Mouse (Mus musculus) kidney, adult 10 weeks (tissue): ENCODE results near the gene Olfr679. TPM values are rescaled to one million over a fixed set of nuclear protein-coding genes. Genes with fewer than 3 reads are reported as not detected.

Experiments used
- polyA plus RNA-seq: library from polyadenylated mRNA; stranded (reverse); fragments of 350-450 nt; fragmentation: Illumina TruSeq; extraction: RNeasy Lipid Tissue Mini Kit (QIAGEN cat#74804); gene quantifications from one replicate; pipeline ENCODE4 v1.2.3, GENCODE M21; 2014; ENCODE audit warnings: low read depth, low replicate concordance

Gene Olfr679
- polyA plus RNA-seq = not detected

DNA sequence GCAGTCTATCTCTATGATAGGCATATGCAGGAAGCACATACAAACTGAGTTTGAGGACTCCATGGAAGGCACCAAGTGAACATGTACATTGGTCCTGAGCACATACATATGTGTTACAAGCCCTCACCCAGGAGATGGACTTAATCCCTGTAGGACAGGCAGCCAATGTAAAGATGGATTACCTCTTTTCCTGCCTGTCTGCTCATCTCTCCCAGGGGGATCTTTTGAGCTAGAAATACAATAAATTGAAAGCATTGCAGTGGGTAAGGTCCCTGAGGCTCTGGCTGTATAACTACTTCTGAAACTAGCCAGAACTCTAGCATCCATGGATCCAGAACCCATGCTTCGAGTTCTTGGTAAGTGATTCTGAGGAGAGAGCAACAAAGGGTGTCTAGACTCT is at the start of gene Olfr679:
TSS of gene Olfr679 (plus strand) at position 301 of the 400 bp plus-strand sequence.

DNA sequence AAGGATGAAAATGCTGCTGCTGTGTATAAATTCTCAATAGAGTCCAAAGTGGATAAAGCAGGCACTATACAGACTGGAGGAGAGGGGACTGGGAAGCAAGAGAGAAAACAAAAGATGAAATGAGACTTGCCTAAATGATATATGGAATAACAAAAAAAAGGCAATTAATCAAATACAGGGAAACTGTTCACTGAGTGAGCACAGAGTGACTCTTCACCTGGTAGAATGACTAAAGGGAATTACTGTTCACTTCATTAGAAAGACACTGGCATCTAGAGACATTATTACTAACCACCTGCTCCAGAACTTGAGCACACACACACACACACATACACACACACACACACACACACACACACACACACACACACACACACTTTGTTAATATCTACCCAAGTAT is 48.6 kb upstream of the Olfr679 start, which contains the start of gene Olfr676:
TSS of gene Olfr676 (plus strand) at position 301 of the 400 bp plus-strand sequence.

DNA sequence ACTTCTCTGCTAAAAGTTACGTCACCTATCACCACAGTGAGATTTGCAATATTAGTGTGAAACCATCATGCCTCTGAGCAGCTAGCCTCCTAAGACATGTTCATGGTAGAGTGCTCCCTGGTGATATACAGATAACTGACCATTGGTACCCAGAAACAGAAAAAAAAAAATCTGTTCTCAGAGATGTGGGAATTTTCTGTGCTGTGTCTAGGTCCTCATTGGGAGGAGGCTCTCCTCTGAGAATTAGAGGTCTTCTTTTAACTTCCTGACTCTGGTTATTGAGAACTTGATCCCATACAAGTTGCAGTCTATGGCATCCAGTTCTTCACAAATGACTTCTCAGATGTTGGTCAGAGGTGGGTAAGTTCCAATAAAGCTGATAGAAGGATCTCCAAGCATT is 16.8 kb upstream of the Olfr679 start, which contains the start of gene Olfr678:
TSS of gene Olfr678 (plus strand) at position 301 of the 400 bp plus-strand sequence.

DNA sequence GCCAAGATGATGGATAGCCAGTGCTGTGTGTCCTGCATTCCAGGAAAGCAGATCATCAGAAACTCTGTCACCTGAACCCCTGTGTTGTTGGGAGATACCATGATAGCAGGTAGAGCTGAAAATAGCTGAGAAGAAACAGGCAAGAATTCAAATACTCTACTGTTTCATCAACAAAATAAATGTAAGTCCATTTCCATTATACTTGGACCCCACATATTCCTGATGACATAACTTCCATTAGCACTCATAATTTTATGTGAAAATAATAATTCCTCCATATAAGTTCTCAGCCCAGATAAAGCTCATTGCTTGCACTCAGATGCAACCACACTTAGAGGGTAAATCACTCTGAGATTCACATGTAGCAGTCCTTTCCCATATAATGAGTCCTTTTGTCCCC is 11.7 kb downstream of the Olfr679 start, which contains the start of gene Olfr680-ps1:
TSS of gene Olfr680-ps1 (minus strand) at position 101 of the 400 bp plus-strand sequence.

DNA sequence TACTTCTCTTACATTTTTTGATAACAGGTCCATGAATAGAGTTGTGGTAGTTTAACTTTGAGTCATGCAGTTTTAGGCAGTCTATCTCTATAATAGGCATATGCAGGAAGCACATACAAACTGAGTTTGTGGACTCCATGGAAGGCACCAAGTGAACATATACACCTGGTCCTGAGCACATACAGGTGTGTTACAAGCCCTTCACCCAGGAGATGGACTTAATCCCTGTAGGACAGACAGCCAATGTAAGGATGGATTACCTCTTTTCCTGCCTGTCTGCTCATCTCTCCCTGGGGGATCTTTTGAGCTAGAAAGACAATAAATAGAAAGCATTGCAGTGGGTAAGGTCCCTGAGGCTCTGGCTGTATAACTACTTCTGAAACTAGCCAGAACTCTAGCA is 35.5 kb downstream of the Olfr679 start, which contains the start of gene Olfr681:
TSS of gene Olfr681 (plus strand) at position 301 of the 400 bp plus-strand sequence.

Other genes starting within 250 kb of the Olfr679 start
- not detected for gene Usp17lb, start 238.6 kb upstream of the Olfr679 start, polyA plus RNA-seq
- not detected for gene Usp17la, start 224.2 kb upstream of the Olfr679 start, polyA plus RNA-seq
- not detected for gene Olfr665, start 203.2 kb upstream of the Olfr679 start, polyA plus RNA-seq
- gene Olfr666, start 185.3 kb upstream of the Olfr679 start, polyA plus RNA-seq = not detected
- gene Olfr667, start 159.7 kb upstream of the Olfr679 start, polyA plus RNA-seq = not detected
- not detected for gene Olfr668, start 153.1 kb upstream of the Olfr679 start, polyA plus RNA-seq
- gene Olfr669, start 147.0 kb upstream of the Olfr679 start, polyA plus RNA-seq = not detected
- not detected for gene Olfr670, start 118.6 kb upstream of the Olfr679 start, polyA plus RNA-seq
- not detected for gene Olfr671, start 102.1 kb upstream of the Olfr679 start, polyA plus RNA-seq
- not detected for gene Olfr672, start 79.2 kb upstream of the Olfr679 start, polyA plus RNA-seq
- gene Olfr675, start 52.7 kb upstream of the Olfr679 start, polyA plus RNA-seq = not detected
- not detected for gene Olfr676, start 48.5 kb upstream of the Olfr679 start, polyA plus RNA-seq
- not detected for gene Olfr677, start 29.8 kb upstream of the Olfr679 start, polyA plus RNA-seq
- gene Olfr678, start 16.7 kb upstream of the Olfr679 start, polyA plus RNA-seq = not detected
- gene Olfr680-ps1, start 11.6 kb downstream of the Olfr679 start, polyA plus RNA-seq = not detected
- not detected for gene Olfr681, start 35.6 kb downstream of the Olfr679 start, polyA plus RNA-seq
- gene Olfr683, start 65.8 kb downstream of the Olfr679 start, polyA plus RNA-seq = not detected
- gene Olfr684, start 82.4 kb downstream of the Olfr679 start, polyA plus RNA-seq = not detected
- gene Olfr685, start 104.8 kb downstream of the Olfr679 start, polyA plus RNA-seq = not detected
- gene Olfr686, start 126.3 kb downstream of the Olfr679 start, polyA plus RNA-seq = not detected
- not detected for gene Olfr688, start 206.9 kb downstream of the Olfr679 start, polyA plus RNA-seq
- not detected for gene Olfr689, start 230.0 kb downstream of the Olfr679 start, polyA plus RNA-seq